Mouse (Mus musculus) kidney, embryonic 14.5 days (tissue): ENCODE measurements around the gene Timp4. TPM values are rescaled to one million over a fixed set of nuclear protein-coding genes. Genes with fewer than 3 reads are reported as not detected.

ENCODE experiments used
- ATAC-seq: fragments of 200-750 bp; cut with Nextera tagmentation; 2 replicates; pipeline ENCODE4 v1.8.0; 2017; ENCODE audit warnings: moderate number of reproducible peaks, mild to moderate bottlenecking, moderate TSS enrichment, moderate library complexity; ENCODE audit not compliant: low FRiP score, low TSS enrichment
- H3K27ac ChIP-seq: fragments of 300-500 bp; sonication (generic); 2 replicates; pipeline ENCODE4 v1.5.1; 2014; ENCODE audit warnings: low read depth, mild to moderate bottlenecking, low read length, moderate library complexity, mixed read lengths
- H3K27me3 ChIP-seq: fragments of 300-500 bp; sonication (generic); 2 replicates; pipeline ENCODE4 v1.6.1; 2014; ENCODE audit warnings: mild to moderate bottlenecking, low read length; ENCODE audit not compliant: control insufficient read depth, insufficient read depth
- H3K36me3 ChIP-seq: fragments of 300-500 bp; sonication (generic); 2 replicates; pipeline ENCODE4 v1.6.1; 2014; ENCODE audit warnings: low read length, mixed read lengths; ENCODE audit not compliant: control insufficient read depth, insufficient read depth
- H3K4me1 ChIP-seq: fragments of 300-500 bp; sonication (generic); 2 replicates; pipeline ENCODE4 v1.6.1; 2014; ENCODE audit warnings: low read length, mixed read lengths; ENCODE audit not compliant: control insufficient read depth, insufficient read depth
- H3K4me2 ChIP-seq: fragments of 300-500 bp; sonication (generic); replicated peaks from 2 replicates; pipeline ENCODE4 v1.6.1; 2014; ENCODE audit warnings: low read depth, mild to moderate bottlenecking, low read length
- H3K4me3 ChIP-seq: fragments of 300-500 bp; sonication (generic); 2 replicates; pipeline ENCODE4 v1.5.1; 2014; ENCODE audit warnings: mild to moderate bottlenecking, low read length
- H3K9ac ChIP-seq: fragments of 300-500 bp; sonication (generic); 2 replicates; pipeline ENCODE4 v1.6.1; 2014; ENCODE audit warnings: low read depth, mild to moderate bottlenecking, low read length, moderate library complexity
- H3K9me3 ChIP-seq: fragments of 300-500 bp; sonication (generic); 2 replicates; pipeline ENCODE4 v1.6.1; 2016; ENCODE audit warnings: low read length; ENCODE audit not compliant: control insufficient read depth
- WGBS: fragments of 180-500 bp; shearing (Covaris S2); extraction: QIAGEN DNeasy Blood & Tissue Kit; methylation state at CpG from one replicate; pipeline ENCODE4 v1.1.7; 2014; 5-methylcytosine and 5-hydroxymethylcytosine counted together
- polyA plus RNA-seq: library from polyadenylated mRNA; unstranded; fragments of >200 nt; fragmentation: Nextera tagmentation; extraction: Ambion mirVana; gene quantifications from 2 replicates; pipeline ENCODE4 v1.2.1, GENCODE M21; 2014

Gene Timp4
- polyA plus RNA-seq, 1 experiment from 2014 or later: 0.15 TPM

- WGBS: 53% methylated on average over 2 of the region's 2 CpGs
- Histone ChIP-seq H3K4me1 (no peaks in the 10 kb centered on the region), H3K9me3 (no peaks in the 10 kb centered on the region), H3K27me3 (no peaks in the 10 kb centered on the region), H3K4me3 (no peak overlapping the region), H3K27ac (no peak overlapping the region), H3K9ac (no peak overlapping the region), H3K4me2 (no peak overlapping the region), H3K36me3 (no peaks in the 10 kb centered on the region)
- ATAC-seq: no peak
Observed at GRCm38 (mm10) chr6:115279639-115280038, 27.6 kb upstream of the Timp4 start.

GRCm38 (mm10) chr6:115278086-115278485 lies 26.1 kb upstream of the Timp4 start:
- Histone ChIP-seq H3K9ac (no peak overlapping the region), H3K4me1 (no peaks in the 10 kb centered on the region), H3K27ac (no peak overlapping the region), H3K4me3 (no peak overlapping the region), H3K4me2 (no peak overlapping the region), H3K27me3 (no peaks in the 10 kb centered on the region), H3K9me3 (no peaks in the 10 kb centered on the region), H3K36me3 (no peaks in the 10 kb centered on the region)
- no peak for ATAC-seq
- WGBS: 86% methylated on average over 8 of the region's 8 CpGs

- no peak overlapping the region for H3K4me2 ChIP-seq
- 84% methylated on average over 10 of the region's 10 CpGs for WGBS
- no peak for ATAC-seq
Observed at GRCm38 (mm10) chr6:115275116-115275815, 23.3 kb upstream of the Timp4 start.

GRCm38 (mm10) chr6:115274705-115275104 lies 22.7 kb upstream of the Timp4 start:
- Histone ChIP-seq H3K4me3 (no peak overlapping the region), H3K4me1 (peaks cover 11% of the 10 kb centered on the region), H3K9ac (no peak overlapping the region), H3K9me3 (no peaks in the 10 kb centered on the region), H3K4me2 (no peak overlapping the region), H3K27me3 (no peaks in the 10 kb centered on the region), H3K27ac (no peak overlapping the region), H3K36me3 (no peaks in the 10 kb centered on the region)
- ATAC-seq: no peak
- 63% methylated on average over 9 of the region's 9 CpGs for WGBS

More at GRCm38 (mm10) chr6:115275116-115275815, 23.3 kb upstream of the Timp4 start:
- no peaks in the 10 kb centered on the region for H3K27me3 ChIP-seq
- H3K27ac ChIP-seq: no peak overlapping the region
- H3K4me1 ChIP-seq: peaks cover 11% of the 10 kb centered on the region
- H3K36me3 ChIP-seq: no peaks in the 10 kb centered on the region
- no peak overlapping the region for H3K9ac ChIP-seq
- H3K4me3 ChIP-seq: no peak overlapping the region
- H3K9me3 ChIP-seq: no peaks in the 10 kb centered on the region

GRCm38 (mm10) chr6:115273346-115273745 lies 21.3 kb upstream of the Timp4 start:
- no peak for ATAC-seq
- no peak overlapping the region for H3K4me3 ChIP-seq
- H3K9me3 ChIP-seq: no peaks in the 10 kb centered on the region
- H3K9ac ChIP-seq: no peak overlapping the region
- 47% methylated on average over 10 of the region's 10 CpGs for WGBS
- H3K27ac ChIP-seq: no peak overlapping the region
- H3K27me3 ChIP-seq: no peaks in the 10 kb centered on the region
- H3K36me3 ChIP-seq: no peaks in the 10 kb centered on the region
- H3K4me2 ChIP-seq: no peak overlapping the region
- peaks cover 11% of the 10 kb centered on the region for H3K4me1 ChIP-seq

- peak; percentile 43 for ATAC-seq
- Histone ChIP-seq H3K27ac (no peak overlapping the region), H3K4me1 (peaks cover 11% of the 10 kb centered on the region)
Observed at GRCm38 (mm10) chr6:115271866-115272271, 19.9 kb upstream of the Timp4 start.

GRCm38 (mm10) chr6:115271326-115271725 lies 19.3 kb upstream of the Timp4 start:
- H3K4me3 ChIP-seq: no peak overlapping the region
- no peaks in the 10 kb centered on the region for H3K27me3 ChIP-seq
- no peak overlapping the region; the same call in 1 of the 2 replicates for H3K27ac ChIP-seq
- WGBS: 73% methylated on average over 3 of the region's 3 CpGs
- H3K4me2 ChIP-seq: no peak overlapping the region
- H3K9ac ChIP-seq: no peak overlapping the region
- H3K9me3 ChIP-seq: no peaks in the 10 kb centered on the region
- no peak for ATAC-seq
- H3K4me1 ChIP-seq: peaks cover 11% of the 10 kb centered on the region
- H3K36me3 ChIP-seq: no peaks in the 10 kb centered on the region

More at GRCm38 (mm10) chr6:115271866-115272271, 19.9 kb upstream of the Timp4 start:
- Histone ChIP-seq H3K9ac (no peak overlapping the region), H3K9me3 (no peaks in the 10 kb centered on the region), H3K27me3 (no peaks in the 10 kb centered on the region), H3K4me2 (no peak overlapping the region), H3K4me3 (no peak overlapping the region), H3K36me3 (no peaks in the 10 kb centered on the region)
- 8% methylated on average over 4 of the region's 4 CpGs for WGBS

GRCm38 (mm10) chr6:115270085-115270484 lies 18.1 kb upstream of the Timp4 start:
- Histone ChIP-seq H3K4me3 (no peak overlapping the region), H3K4me1 (peaks cover 11% of the 10 kb centered on the region), H3K36me3 (no peaks in the 10 kb centered on the region), H3K9me3 (no peaks in the 10 kb centered on the region), H3K27me3 (no peaks in the 10 kb centered on the region), H3K27ac (no peak overlapping the region), H3K9ac (no peak overlapping the region), H3K4me2 (no peak overlapping the region)
- ATAC-seq: no peak
- WGBS: 44% methylated on average over 2 of the region's 2 CpGs

- no peaks in the 10 kb centered on the region for H3K36me3 ChIP-seq
- H3K27me3 ChIP-seq: no peaks in the 10 kb centered on the region
- no peak overlapping the region for H3K27ac ChIP-seq
- H3K4me2 ChIP-seq: no peak overlapping the region
- no peaks in the 10 kb centered on the region for H3K9me3 ChIP-seq
- H3K4me3 ChIP-seq: no peak overlapping the region
- ATAC-seq: no peak
- H3K4me1 ChIP-seq: peaks cover 11% of the 10 kb centered on the region
- 64% methylated on average over 5 of the region's 5 CpGs for WGBS
- no peak overlapping the region for H3K9ac ChIP-seq
Observed at GRCm38 (mm10) chr6:115269561-115269960, 17.6 kb upstream of the Timp4 start.
